Mouse (Mus musculus) olfactory bulb, adult 2 months (tissue): ENCODE measurements around the gene 1700056E22Rik.

Experiments
- CTCF ChIP-seq: fragments of 200-500 bp; IDR thresholded peaks from 2 replicates; pipeline ENCODE4 v1.5.1; 2012; ENCODE audit warnings: low read depth, mild to moderate bottlenecking, low read length, moderate library complexity; ENCODE audit not compliant: insufficient read depth
- POLR2A ChIP-seq: fragments of 200-500 bp; IDR thresholded peaks from 2 replicates; pipeline ENCODE4 v1.6.1; 2012; ENCODE audit warnings: mild to moderate bottlenecking, low read depth, low read length, moderate library complexity; ENCODE audit not compliant: insufficient read depth

- TF ChIP-seq POLR2A (no peak), CTCF (no peak)
Measured at GRCm38 (mm10) chr1:184040906-184041305, 6.8 kb upstream of the 1700056E22Rik start.
